Mouse (Mus musculus) intestine, embryonic 15.5 days (tissue): ENCODE measurements around the gene Plpp3. TPM values are rescaled to one million over a fixed set of nuclear protein-coding genes. Genes with fewer than 3 reads are reported as not detected.

Experiments used
- ATAC-seq: fragments of 200-750 bp; cut with Nextera tagmentation; 2 replicates; pipeline ENCODE4 v1.8.0; 2017; ENCODE audit warnings: moderate TSS enrichment, moderate library complexity
- H3K27ac ChIP-seq: fragments of 300-500 bp; sonication (generic); 2 replicates; pipeline ENCODE4 v1.5.1; 2015; ENCODE audit warnings: mild to moderate bottlenecking, inconsistent platforms
- H3K27me3 ChIP-seq: fragments of 300-500 bp; sonication (generic); replicated peaks from 2 replicates; pipeline ENCODE4 v1.6.1; 2015; ENCODE audit warnings: inconsistent platforms
- H3K36me3 ChIP-seq: fragments of 300-500 bp; sonication (generic); 2 replicates; pipeline ENCODE4 v1.6.1; 2015; ENCODE audit warnings: inconsistent platforms
- H3K4me1 ChIP-seq: fragments of 300-500 bp; sonication (generic); replicated peaks from 2 replicates; pipeline ENCODE4 v1.6.1; 2015; ENCODE audit warnings: inconsistent platforms
- H3K4me2 ChIP-seq: fragments of 300-500 bp; sonication (generic); replicated peaks from 2 replicates; pipeline ENCODE4 v1.6.1; 2015; ENCODE audit warnings: mild to moderate bottlenecking, inconsistent platforms
- H3K4me3 ChIP-seq: fragments of 300-500 bp; sonication (generic); replicated peaks from 2 replicates; pipeline ENCODE4 v1.5.1; 2015; ENCODE audit warnings: inconsistent platforms
- H3K9ac ChIP-seq: fragments of 300-500 bp; sonication (generic); 2 replicates; pipeline ENCODE4 v1.6.1; 2015; ENCODE audit warnings: inconsistent platforms
- H3K9me3 ChIP-seq: fragments of 300-500 bp; sonication (generic); 2 replicates; pipeline ENCODE4 v1.6.1; 2016; ENCODE audit warnings: inconsistent platforms
- WGBS: fragments of 180-500 bp; shearing (Covaris S2); methylation state at CpG from one replicate; pipeline ENCODE4 v1.1.7; 2015; 5-methylcytosine and 5-hydroxymethylcytosine counted together
- polyA plus RNA-seq: library from polyadenylated mRNA; unstranded; fragments of >200 nt; fragmentation: Nextera tagmentation; extraction: Ambion mirVana; gene quantifications from 2 replicates; pipeline ENCODE4 v1.2.1, GENCODE M21; 2015

Plpp3 gene
- polyA plus RNA-seq, 1 experiment from 2014 or later, result 41.2 TPM

- Histone ChIP-seq H3K4me1 (no peaks in the 10 kb centered on the region), H3K4me3 (no peak overlapping the region), H3K36me3 (no peaks in the 10 kb centered on the region), H3K27ac (no peak overlapping the region), H3K27me3 (no peaks in the 10 kb centered on the region), H3K9me3 (no peaks in the 10 kb centered on the region), H3K9ac (no peak overlapping the region), H3K4me2 (no peak overlapping the region)
- WGBS, result 38% methylated on average over 7 of the region's 7 CpGs
- ATAC-seq, result no peak
Observed at GRCm38 (mm10) chr4:105129212-105129611, 27.9 kb upstream of the Plpp3 start.

- ATAC-seq, result no peak
Observed at GRCm38 (mm10) chr4:105131756-105132314, 25.3 kb upstream of the Plpp3 start.

GRCm38 (mm10) chr4:105133350-105134050 is 23.6 kb upstream of the Plpp3 start:
- no peak overlapping the region for H3K27ac ChIP-seq
- H3K9ac ChIP-seq, result no peak overlapping the region
- H3K36me3 ChIP-seq, result no peaks in the 10 kb centered on the region
- no peak overlapping the region for H3K4me3 ChIP-seq
- H3K27me3 ChIP-seq, result no peaks in the 10 kb centered on the region
- no peaks in the 10 kb centered on the region for H3K9me3 ChIP-seq
- H3K4me1 ChIP-seq, result no peaks in the 10 kb centered on the region
- 79% methylated on average over 4 of the region's 4 CpGs for WGBS
- no peak for ATAC-seq
- H3K4me2 ChIP-seq, result no peak overlapping the region

More at GRCm38 (mm10) chr4:105131756-105132314, 25.3 kb upstream of the Plpp3 start:
- H3K4me3 ChIP-seq, result no peak overlapping the region
- 77% methylated on average over 9 of the region's 9 CpGs for WGBS
- H3K27me3 ChIP-seq, result no peaks in the 10 kb centered on the region
- H3K4me1 ChIP-seq, result no peaks in the 10 kb centered on the region
- no peaks in the 10 kb centered on the region for H3K9me3 ChIP-seq
- H3K4me2 ChIP-seq, result no peak overlapping the region
- H3K9ac ChIP-seq, result no peak overlapping the region
- H3K36me3 ChIP-seq, result no peaks in the 10 kb centered on the region
- no peak overlapping the region for H3K27ac ChIP-seq

GRCm38 (mm10) chr4:105149492-105149891 is 7.7 kb upstream of the Plpp3 start:
- Histone ChIP-seq H3K9me3 (no peaks in the 10 kb centered on the region), H3K27me3 (no peaks in the 10 kb centered on the region), H3K4me2 (no peak overlapping the region), H3K36me3 (no peaks in the 10 kb centered on the region), H3K9ac (no peak overlapping the region), H3K4me3 (no peak overlapping the region), H3K4me1 (no peaks in the 10 kb centered on the region), H3K27ac (no peak overlapping the region)
- no peak for ATAC-seq
- 82% methylated on average over 7 of the region's 7 CpGs for WGBS

GRCm38 (mm10) chr4:105151911-105152690 is 5.0 kb upstream of the Plpp3 start:
- H3K4me1 ChIP-seq, result no peaks in the 10 kb centered on the region
- no peak overlapping the region for H3K9ac ChIP-seq
- no peak overlapping the region for H3K27ac ChIP-seq
- 49% methylated on average over 14 of the region's 14 CpGs for WGBS
- no peak overlapping the region for H3K4me3 ChIP-seq
- H3K9me3 ChIP-seq, result no peaks in the 10 kb centered on the region
- H3K4me2 ChIP-seq, result no peak overlapping the region
- no peaks in the 10 kb centered on the region for H3K36me3 ChIP-seq
- H3K27me3 ChIP-seq, result no peaks in the 10 kb centered on the region
- 0 out of 2 replicates have a peak, but pooled peaks have one; percentile 58 for ATAC-seq

- no peak overlapping the region for H3K9ac ChIP-seq
- H3K4me3 ChIP-seq, result no peak overlapping the region
- no peaks in the 10 kb centered on the region for H3K9me3 ChIP-seq
- H3K36me3 ChIP-seq, result no peaks in the 10 kb centered on the region
- no peaks in the 10 kb centered on the region for H3K27me3 ChIP-seq
- no peak overlapping the region for H3K4me2 ChIP-seq
- H3K4me1 ChIP-seq, result no peaks in the 10 kb centered on the region
- 80% methylated on average over 3 of the region's 3 CpGs for WGBS
- H3K27ac ChIP-seq, result no peak overlapping the region
- ATAC-seq, result no peak
Observed at GRCm38 (mm10) chr4:105153227-105153626, 3.9 kb upstream of the Plpp3 start.

- 77% methylated on average over 7 of the region's 7 CpGs for WGBS
- Histone ChIP-seq H3K4me1 (0 out of 2 replicates have a peak, but pooled peaks cover 4% of the 10 kb centered on the region), H3K4me3 (no peak overlapping the region), H3K4me2 (no peak overlapping the region), H3K27me3 (no peaks in the 10 kb centered on the region), H3K9me3 (no peaks in the 10 kb centered on the region), H3K9ac (no peak overlapping the region), H3K27ac (no peak overlapping the region), H3K36me3 (no peaks in the 10 kb centered on the region)
- no peak for ATAC-seq
Observed at GRCm38 (mm10) chr4:105156281-105156680, 866 bp upstream of the Plpp3 start.

- Histone ChIP-seq H3K4me3 (peak overlapping the region; percentile 95), H3K4me2 (peak overlapping the region; percentile 62), H3K27me3 (no peaks in the 10 kb centered on the region), H3K9ac (peak overlapping the region; percentile 97), H3K36me3 (no peaks in the 10 kb centered on the region), H3K4me1 (0 out of 2 replicates have a peak, but pooled peaks cover 4% of the 10 kb centered on the region), H3K9me3 (no peaks in the 10 kb centered on the region), H3K27ac (peak overlapping the region; percentile 95; the same call in 1 of the 2 replicates)
- under 1% methylated on average over 4 of the region's 4 CpGs for WGBS
- peak; percentile 16; the same call in 1 of the 2 replicates for ATAC-seq
Observed at GRCm38 (mm10) chr4:105156955-105157275, 232 bp upstream of the Plpp3 start.

- no peaks in the 10 kb centered on the region for H3K9me3 ChIP-seq
- peak overlapping the region; percentile 95 for H3K4me3 ChIP-seq
- peak overlapping the region; percentile 95 for H3K27ac ChIP-seq
- no peaks in the 10 kb centered on the region for H3K36me3 ChIP-seq
- peak; percentile 82 for ATAC-seq
- under 1% methylated on average over 26 of the region's 26 CpGs for WGBS
- 0 out of 2 replicates have a peak, but pooled peaks cover 4% of the 10 kb centered on the region for H3K4me1 ChIP-seq
- H3K4me2 ChIP-seq, result peak overlapping the region; percentile 62
- peak overlapping the region; percentile 97 for H3K9ac ChIP-seq
- no peaks in the 10 kb centered on the region for H3K27me3 ChIP-seq
Observed at GRCm38 (mm10) chr4:105158169-105158555, 1.0 kb downstream of the Plpp3 start.

- ATAC-seq, result no peak
Observed at GRCm38 (mm10) chr4:105158651-105159530, 1.7 kb downstream of the Plpp3 start.

GRCm38 (mm10) chr4:105159531-105159870 is 2.4 kb downstream of the Plpp3 start:
- no peaks in the 10 kb centered on the region for H3K27me3 ChIP-seq
- H3K9me3 ChIP-seq, result no peaks in the 10 kb centered on the region
- H3K4me1 ChIP-seq, result 0 out of 2 replicates have a peak, but pooled peaks cover 4% of the 10 kb centered on the region
- H3K27ac ChIP-seq, result no peak overlapping the region
- H3K4me2 ChIP-seq, result peak overlapping the region; percentile 62
- peak overlapping the region; percentile 10; the same call in 1 of the 2 replicates for H3K9ac ChIP-seq
- ATAC-seq, result no peak
- peak overlapping the region; percentile 95 for H3K4me3 ChIP-seq
- WGBS, result 35% methylated on average over 6 of the region's 6 CpGs
- H3K36me3 ChIP-seq, result no peaks in the 10 kb centered on the region

More at GRCm38 (mm10) chr4:105158651-105159530, 1.7 kb downstream of the Plpp3 start:
- Histone ChIP-seq H3K27me3 (no peaks in the 10 kb centered on the region), H3K4me3 (peak overlapping the region; percentile 95), H3K4me1 (0 out of 2 replicates have a peak, but pooled peaks cover 4% of the 10 kb centered on the region), H3K9me3 (no peaks in the 10 kb centered on the region), H3K9ac (peak overlapping the region; percentile 97), H3K27ac (peak overlapping the region; percentile 95; the same call in 1 of the 2 replicates), H3K4me2 (peak overlapping the region; percentile 62), H3K36me3 (no peaks in the 10 kb centered on the region)
- WGBS, result 8% methylated on average over 18 of the region's 18 CpGs
